In genomic region chr5:113908592-113909441, GRCm38 (mm10) we compare ENCODE assay signal across 8 mouse cellular contexts. TPM values are rescaled to one million over a fixed set of nuclear protein-coding genes. Genes with fewer than 3 reads are reported as not detected.
A peak's percentile ranks its signal among the peaks of the same experiment; 100 is the strongest.
DNase-seq lines count a peak whose midpoint lies in the region; ATAC-seq and TF ChIP-seq lines count a peak whose summit lies in the region.

Coro1c (minus strand) TSS chr5:113908758.

- peak within 1 kb of the TSS; percentile 96 for H3K27ac ChIP-seq in heart, embryonic 11.5 days (ENCODE audit: low read depth, low read length)
- H3K27ac ChIP-seq in kidney, embryonic 16.5 days (ENCODE audit: low read length) = peak within 1 kb of the TSS; percentile 94
- peak within 1 kb of the TSS; percentile 40 for H3K27ac ChIP-seq in liver, adult 2 months (replicated peaks; ENCODE audit: insufficient read depth, low read depth, low read length)

- H3K4me1 ChIP-seq in erythroblast, embryonic 14.5 days (ENCODE audit: control insufficient read depth) = peaks cover 58% of the 10 kb centered on the region
- peaks cover 36% of the 10 kb centered on the region for H3K4me1 ChIP-seq in heart, embryonic 11.5 days (ENCODE audit: control insufficient read depth, insufficient read depth, low read length)
- H3K4me1 ChIP-seq in kidney, embryonic 16.5 days (ENCODE audit: insufficient read depth, low read length) = peaks cover 44% of the 10 kb centered on the region
- H3K4me1 ChIP-seq in liver, adult 2 months (ENCODE audit: control insufficient read depth, insufficient read depth, low read length) = peaks cover 3% of the 10 kb centered on the region

- H3K27me3 ChIP-seq in C2C12 (ENCODE audit: control insufficient read depth, insufficient read depth, insufficient read length) = no peaks in the 10 kb centered on the region
- H3K27me3 ChIP-seq in erythroblast, embryonic 14.5 days (ENCODE audit: control insufficient read depth) = no peaks in the 10 kb centered on the region
- no peaks in the 10 kb centered on the region for H3K27me3 ChIP-seq in heart, embryonic 11.5 days (ENCODE audit: control insufficient read depth, insufficient read depth, low read length)
- no peaks in the 10 kb centered on the region for H3K27me3 ChIP-seq in kidney, embryonic 16.5 days (ENCODE audit: insufficient read depth, low read length)
- no peaks in the 10 kb centered on the region for H3K27me3 ChIP-seq in liver, adult 2 months (ENCODE audit: control insufficient read depth, insufficient read depth, low read length)
- no peaks in the 10 kb centered on the region for H3K27me3 ChIP-seq in myocyte (ENCODE audit: control insufficient read depth, insufficient read depth, insufficient read length)
- no peaks in the 10 kb centered on the region for H3K27me3 ChIP-seq in splenic B cell, adult 2 months (ENCODE audit: control insufficient read depth, insufficient read depth, low read length, poor library complexity, severe bottlenecking)

- peaks cover 41% of the 10 kb centered on the region for H3K79me3 ChIP-seq in C2C12 (ENCODE audit: low read depth)

- H3K4me2 ChIP-seq in heart, embryonic 11.5 days = peak within 1 kb of the TSS; percentile 87
- peak within 1 kb of the TSS; percentile 79 for H3K4me2 ChIP-seq in kidney, embryonic 16.5 days (replicated peaks; ENCODE audit: low read depth, low read length)
- H3K4me2 ChIP-seq in myocyte (ENCODE audit: low read depth) = peak within 1 kb of the TSS; percentile 89

- TF ChIP-seq CTCF in C2C12 (IDR thresholded peaks at IDR 0.05; ENCODE audit: control insufficient read depth, insufficient read depth, insufficient read length) = peak; percentile 84
- TF ChIP-seq CTCF in brain, embryonic 14.5 days (IDR thresholded peaks at IDR 0.05; ENCODE audit: borderline replicate concordance, extremely low read depth, insufficient read depth, insufficient read length) = peak; percentile 95
- TF ChIP-seq CTCF in liver, adult 2 months (IDR thresholded peaks at IDR 0.05; ENCODE audit: low read depth, low read length) = peak; percentile 87

- peak within 1 kb of the TSS; percentile 78 for H3K4me3 ChIP-seq in C2C12 (ENCODE audit: insufficient read depth, poor library complexity, severe bottlenecking)
- H3K4me3 ChIP-seq in erythroblast, embryonic 14.5 days (replicated peaks) = peak within 1 kb of the TSS; percentile 86
- H3K4me3 ChIP-seq in heart, embryonic 11.5 days (ENCODE audit: low read depth, low read length) = peak within 1 kb of the TSS; percentile 86
- H3K4me3 ChIP-seq in kidney, embryonic 16.5 days (ENCODE audit: low read length) = peak within 1 kb of the TSS; percentile 92
- H3K4me3 ChIP-seq in liver, adult 2 months (ENCODE audit: insufficient read depth, low read depth, low read length) = peak within 1 kb of the TSS; percentile 75
- H3K4me3 ChIP-seq in myocyte = peak within 1 kb of the TSS; percentile 32

- no peaks in the 10 kb centered on the region for H3K9me3 ChIP-seq in erythroblast, embryonic 14.5 days (ENCODE audit: control insufficient read depth, low read length)
- no peaks in the 10 kb centered on the region for H3K9me3 ChIP-seq in heart, embryonic 11.5 days (replicated peaks; ENCODE audit: control insufficient read depth, low read length)
- no peaks in the 10 kb centered on the region; the same call in 1 of the 2 replicates for H3K9me3 ChIP-seq in kidney, embryonic 16.5 days (ENCODE audit: low read length)

- WGBS in heart, embryonic 11.5 days (ENCODE audit: insufficient replicate concordance) = under 1% methylated on average over 53 of the region's 68 CpGs
- WGBS in kidney, embryonic 16.5 days = under 1% methylated on average over 49 of the region's 68 CpGs
- WGBS in liver, adult 2 months = under 1% methylated on average over 68 of the region's 68 CpGs

- H3ac ChIP-seq in C2C12 (ENCODE audit: control insufficient read depth, insufficient read length, low read depth) (peak within 1 kb of the TSS; percentile 96), myocyte (ENCODE audit: control insufficient read depth, insufficient read length) (peak within 1 kb of the TSS; percentile 87)

- H3K79me2 ChIP-seq in C2C12 (ENCODE audit: control insufficient read depth, insufficient read depth) = peaks cover 46% of the 10 kb centered on the region
- H3K79me2 ChIP-seq in liver, adult 2 months (ENCODE audit: control insufficient read depth, insufficient read depth, low read length) = peaks cover 12% of the 10 kb centered on the region
- H3K79me2 ChIP-seq in myocyte (ENCODE audit: control insufficient read depth, insufficient read depth) = peaks cover 44% of the 10 kb centered on the region

- peak; percentile 89 for TF ChIP-seq POLR2A in brain, embryonic 14.5 days (IDR thresholded peaks at IDR 0.05; ENCODE audit: borderline replicate concordance, extremely low read depth, insufficient read depth, insufficient read length, poor library complexity, severe bottlenecking)
- peak; percentile 52; the same call in 1 of the 2 replicates for TF ChIP-seq POLR2A in liver, adult 2 months (IDR thresholded peaks at IDR 0.05; ENCODE audit: extremely low read depth, insufficient read depth, low read length)
- TF ChIP-seq POLR2A in myocyte (IDR thresholded peaks at IDR 0.05; ENCODE audit: insufficient read length, low read depth) = peak; percentile 77

- ATAC-seq in heart, embryonic 11.5 days (replicated peaks; ENCODE audit: insufficient number of reproducible peaks, low FRiP score, low TSS enrichment) = peak; percentile 87
- peak; percentile 89 for ATAC-seq in kidney, embryonic 16.5 days (ENCODE audit: low FRiP score, low TSS enrichment)

- H3K36me3 ChIP-seq in C2C12 (ENCODE audit: control insufficient read depth, insufficient read depth) = no peaks in the 10 kb centered on the region
- no peaks in the 10 kb centered on the region for H3K36me3 ChIP-seq in erythroblast, embryonic 14.5 days (ENCODE audit: control insufficient read depth)
- no peaks in the 10 kb centered on the region for H3K36me3 ChIP-seq in heart, embryonic 11.5 days (ENCODE audit: control insufficient read depth, insufficient read depth, low read length)
- H3K36me3 ChIP-seq in kidney, embryonic 16.5 days (ENCODE audit: insufficient read depth, low read length) = no peaks in the 10 kb centered on the region
- no peaks in the 10 kb centered on the region for H3K36me3 ChIP-seq in liver, adult 2 months (ENCODE audit: control insufficient read depth, insufficient read depth, low read length)
- no peaks in the 10 kb centered on the region for H3K36me3 ChIP-seq in myocyte (ENCODE audit: control insufficient read depth, insufficient read depth)
- H3K36me3 ChIP-seq in splenic B cell, adult 2 months (ENCODE audit: control insufficient read depth, insufficient read depth, low read length, poor library complexity, severe bottlenecking) = no peaks in the 10 kb centered on the region

- DNase-seq in brain, embryonic 14.5 days (ENCODE audit: low read depth) = peak; percentile 98
- DNase-seq in liver, adult 2 months (ENCODE audit: extremely low read depth, low read depth, low spot score) = peak; percentile 67
- DNase-seq in splenic B cell, adult 2 months (ENCODE audit: low read depth, low spot score) = peak; percentile 99

- peak within 1 kb of the TSS; percentile 96 for H3K9ac ChIP-seq in heart, embryonic 11.5 days (ENCODE audit: low read depth, low read length)
- peak within 1 kb of the TSS; percentile 92 for H3K9ac ChIP-seq in kidney, embryonic 16.5 days (replicated peaks; ENCODE audit: low read length)
- H3K9ac ChIP-seq in liver, adult 2 months (ENCODE audit: low read depth, low read length) = peak within 1 kb of the TSS; percentile 80

TF ChIP-seq in C2C12, 6 proteins besides CTCF, POLR2A, EP300 and RAD21:
- TF ChIP-seq USF1 (IDR thresholded peaks at IDR 0.05; ENCODE audit: low read depth) = no peak
- TF ChIP-seq MAX (IDR thresholded peaks at IDR 0.05) = peak; percentile 38

TF ChIP-seq in myocyte, 11 proteins besides CTCF, POLR2A, EP300 and RAD21:
- TF ChIP-seq TCF3 (IDR thresholded peaks at IDR 0.05; ENCODE audit: insufficient read length, low read depth) (no peak), MAX (IDR thresholded peaks at IDR 0.05; ENCODE audit: low read depth) (no peak), CEBPB (IDR thresholded peaks at IDR 0.05; ENCODE audit: insufficient read depth, poor library complexity, severe bottlenecking) (no peak), SRF (IDR thresholded peaks at IDR 0.05; ENCODE audit: control insufficient read depth, insufficient read length, low read depth) (peak; percentile 13), TCF12 (IDR thresholded peaks at IDR 0.05; ENCODE audit: insufficient read depth, poor library complexity, severe bottlenecking) (no peak), MYOD1 (IDR thresholded peaks at IDR 0.05; ENCODE audit: control insufficient read depth in 1 of 3, insufficient read length in 2 of 3, low read depth in 2 of 3) (peak in 1 of 3 experiments; percentile 9), MYOG (IDR thresholded peaks at IDR 0.05; ENCODE audit: control insufficient read depth in 1 of 3, insufficient read depth in 1 of 3, insufficient read length in 2 of 3, low read depth in 2 of 3) (no peak), REST (IDR thresholded peaks at IDR 0.05; ENCODE audit: insufficient read depth, insufficient read length) (no peak), POLR2AphosphoS2 (IDR thresholded peaks at IDR 0.05; ENCODE audit: insufficient read length, low read depth) (peak; percentile 84)

RNA-seq across cellular contexts. Expression of gene Coro1c, which starts in this region (rescaled TPM):
- polyA plus RNA-seq in C2C12 (2012; fragmentation: generic; extraction: Trizol) (156 TPM), myocyte (2012; fragmentation: generic; extraction: Trizol) (58.9 TPM)
- 136 and 202 TPM in 2 replicates for polyA plus RNA-seq in brain, embryonic 14.5 days (2012; rRNA removed)
- 2.0 and 2.4 TPM in 2 replicates for polyA plus RNA-seq in erythroblast, embryonic 14.5 days (2012)
- 113 and 140 TPM in 2 replicates for polyA plus RNA-seq in heart, embryonic 11.5 days (2014; fragmentation: Nextera tagmentation; extraction: Ambion mirVana)
- 122 and 126 TPM in 2 replicates for polyA plus RNA-seq in kidney, embryonic 16.5 days (2015; fragmentation: Nextera tagmentation; extraction: Ambion mirVana)
- total RNA-seq in liver, adult 2 months (2014; rRNA removed) = 11.8 and 14.0 TPM in 2 replicates
- polyA plus RNA-seq in liver, adult 2 months (2012; rRNA removed) = 12.0 and 13.6 TPM in 2 replicates

Comparison
In these comparisons a context has a peak if more than half of its experiments do, and no peak if none do; other contexts are left out.
1. Peak in every context shown above with its lines: DNase-seq, ATAC-seq, H3K4me3 ChIP-seq and H3K27ac ChIP-seq.
2. H3K4me3 ChIP-seq: peak in every context shown above with its lines; median percentile 92 in kidney, embryonic 16.5 days; 86 in erythroblast, embryonic 14.5 days; 86 in heart, embryonic 11.5 days; 78 in C2C12; 75 in liver, adult 2 months; 32 in myocyte.
3. H3K27ac ChIP-seq: peak in every context shown above with its lines; median percentile 96 in heart, embryonic 11.5 days; 94 in kidney, embryonic 16.5 days; 40 in liver, adult 2 months.